Comparison of ENCODE assay signal across 20 mouse cellular contexts in the genomic region with DNA sequence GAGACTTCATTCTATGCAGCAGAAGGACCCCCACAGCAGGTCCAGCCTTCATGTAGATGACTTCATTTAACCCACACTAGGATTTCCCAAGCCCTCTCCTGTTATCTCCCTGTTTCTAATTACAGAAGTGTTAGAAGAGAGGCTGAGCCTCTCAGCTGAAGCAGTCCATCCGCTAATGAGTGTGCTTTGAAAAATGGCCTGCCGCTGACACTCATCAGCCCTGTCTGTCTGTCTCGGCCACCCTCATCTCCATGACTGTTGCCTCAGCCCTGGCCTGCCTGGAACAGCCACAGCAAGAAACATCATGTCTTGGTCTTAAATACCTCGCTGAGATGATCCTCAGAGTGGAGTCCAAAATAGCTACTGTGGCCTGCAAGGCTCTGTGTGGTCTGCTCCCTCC.
DNase-seq lines count a peak whose midpoint lies in the region; ATAC-seq and TF ChIP-seq lines count a peak whose summit lies in the region.
"Had no signal": no experiment of that assay in that cellular context is flagged by ENCODE, and none has a peak within 500 bp of the region (broad histone marks: within the 10 kb centered on the region; RNA-seq: fewer than 3 reads in every experiment).

No protein-coding gene starts in this region.

- peak overlapping the region; percentile 67 for H3K27ac ChIP-seq in heart, embryonic 10.5 days
- H3K27ac ChIP-seq in lung, embryonic 14.5 days (ENCODE audit: low read depth), result no peak overlapping the region
- H3K27ac ChIP-seq: embryonic facial prominence, embryonic 10.5 days; forebrain, embryonic 13.5 days; hindbrain, embryonic 13.5 days had no signal

- no peak overlapping the region for H3K9ac ChIP-seq in lung, embryonic 14.5 days
- H3K9ac ChIP-seq: forebrain, embryonic 13.5 days; hindbrain, embryonic 13.5 days; liver, postnatal 0 days had no signal

- H3K36me3 ChIP-seq in heart, embryonic 10.5 days, result no peaks in the 10 kb centered on the region
- no peaks in the 10 kb centered on the region for H3K36me3 ChIP-seq in lung, embryonic 14.5 days (ENCODE audit: insufficient read depth)
- H3K36me3 ChIP-seq: embryonic facial prominence, embryonic 10.5 days; hindbrain, embryonic 13.5 days had no signal

- 17% methylated on average over 4 of the region's 4 CpGs for WGBS in heart, embryonic 10.5 days
- 22% methylated on average over 4 of the region's 4 CpGs for WGBS in lung, embryonic 14.5 days
- WGBS in lung, adult 2 months, result 57% methylated on average over 4 of the region's 4 CpGs

- peaks cover 37% of the 10 kb centered on the region for H3K4me1 ChIP-seq in heart, embryonic 10.5 days
- 0 out of 2 replicates have a peak, but pooled peaks cover 7% of the 10 kb centered on the region for H3K4me1 ChIP-seq in lung, embryonic 14.5 days (ENCODE audit: insufficient read depth)
- H3K4me1 ChIP-seq in lung, adult 2 months (ENCODE audit: control insufficient read depth, insufficient read depth, low read length), result no peaks in the 10 kb centered on the region; the same call in 1 of the 2 replicates
- H3K4me1 ChIP-seq: forebrain, embryonic 13.5 days; hindbrain, embryonic 13.5 days had no signal

- H3K27me3 ChIP-seq in heart, embryonic 10.5 days (ENCODE audit: insufficient read depth, poor library complexity, severe bottlenecking), result no peaks in the 10 kb centered on the region; the same call in 1 of the 2 replicates
- no peaks in the 10 kb centered on the region for H3K27me3 ChIP-seq in lung, embryonic 14.5 days (ENCODE audit: insufficient read depth, low read length)
- H3K27me3 ChIP-seq: CH12.LX; forebrain, embryonic 13.5 days had no signal

- TF ChIP-seq POLR2A in lung, adult 2 months (IDR thresholded peaks at IDR 0.05; ENCODE audit: borderline replicate concordance, extremely low read depth, low read depth, low read length), result no peak

- no peaks in the 10 kb centered on the region for H3K9me3 ChIP-seq in heart, embryonic 10.5 days
- H3K9me3 ChIP-seq in lung, embryonic 14.5 days (ENCODE audit: low read depth, low read length), result no peaks in the 10 kb centered on the region
- H3K9me3 ChIP-seq: embryonic facial prominence, embryonic 10.5 days; forebrain, embryonic 13.5 days; hindbrain, embryonic 13.5 days had no signal

- TF ChIP-seq CTCF in lung, embryonic 14.5 days (IDR thresholded peaks at IDR 0.05; ENCODE audit: low read depth), result no peak
- TF ChIP-seq CTCF in lung, adult 2 months (IDR thresholded peaks at IDR 0.05; ENCODE audit: insufficient read depth, low read length), result no peak

- DNase-seq in heart, embryonic 10.5 days (ENCODE audit: low spot score), result peak; percentile 79
- DNase-seq in heart, adult 11 months, result no peak
- peak; percentile 86 for DNase-seq in lung, embryonic 14.5 days
- no peak for DNase-seq in lung, adult 2 months
- peak; percentile 25 for DNase-seq in lung, postnatal 14 days
- no peak for DNase-seq in cerebellum, postnatal 4 days (ENCODE audit: low spot score in 2 of 2)
- DNase-seq in spleen, adult 18-20 months, result no peak
- DNase-seq: adrenal gland, postnatal 14 days; cerebellum, adult 11 months; cerebellum, postnatal 10 days; kidney, adult 2 months; kidney, postnatal 14 days; left cerebral cortex, postnatal 4 days; liver, postnatal 0 days; thymus, postnatal 25 days had no signal

- no peak overlapping the region for H3K4me3 ChIP-seq in heart, embryonic 10.5 days
- no peak overlapping the region for H3K4me3 ChIP-seq in lung, embryonic 14.5 days (ENCODE audit: low read depth, low read length)
- H3K4me3 ChIP-seq in lung, adult 2 months (replicated peaks; ENCODE audit: extremely low read depth, low read depth, low read length), result no peak overlapping the region
- H3K4me3 ChIP-seq: embryonic facial prominence, embryonic 10.5 days; forebrain, embryonic 13.5 days; hindbrain, embryonic 13.5 days had no signal

- ATAC-seq in lung, embryonic 14.5 days (ENCODE audit: insufficient read depth), result peak; percentile 80
- ATAC-seq: forebrain, embryonic 13.5 days; inflammation-experienced regulatory T-cells, adult 6 months; liver, postnatal 0 days had no signal

- no peak overlapping the region for H3K4me2 ChIP-seq in lung, embryonic 14.5 days
- H3K4me2 ChIP-seq: forebrain, embryonic 13.5 days; hindbrain, embryonic 13.5 days had no signal

Comparison
In these comparisons a context has a peak if more than half of its experiments do, and no peak if none do; other contexts are left out.
1. DNase-seq: peak in heart, embryonic 10.5 days (single experiment), lung, embryonic 14.5 days (single experiment) and lung, postnatal 14 days (single experiment); none in heart, adult 11 months (single experiment), lung, adult 2 months (single experiment), cerebellum, postnatal 4 days (0 of 2) and spleen, adult 18-20 months (0 of 2).